Mouse (Mus musculus) G1E-ER4 (cell line): ENCODE data around the gene Lgals1. TPM values are rescaled to one million over a fixed set of nuclear protein-coding genes. Genes with fewer than 3 reads are reported as not detected.

ENCODE experiments used
- GATA1 ChIP-seq: IDR thresholded peaks from one replicate; pipeline ENCODE4 v1.8.0; 2012; ENCODE audit warnings: low read length, inconsistent platforms
- polyA plus RNA-seq: library from polyadenylated mRNA; stranded (reverse); fragments of >175 nt; gene quantifications from 2 replicates; pipeline ENCODE4 v1.2.3, GENCODE M21; 2012

Gene Lgals1
- polyA plus RNA-seq, 1 experiment = 423 TPM

DNA sequence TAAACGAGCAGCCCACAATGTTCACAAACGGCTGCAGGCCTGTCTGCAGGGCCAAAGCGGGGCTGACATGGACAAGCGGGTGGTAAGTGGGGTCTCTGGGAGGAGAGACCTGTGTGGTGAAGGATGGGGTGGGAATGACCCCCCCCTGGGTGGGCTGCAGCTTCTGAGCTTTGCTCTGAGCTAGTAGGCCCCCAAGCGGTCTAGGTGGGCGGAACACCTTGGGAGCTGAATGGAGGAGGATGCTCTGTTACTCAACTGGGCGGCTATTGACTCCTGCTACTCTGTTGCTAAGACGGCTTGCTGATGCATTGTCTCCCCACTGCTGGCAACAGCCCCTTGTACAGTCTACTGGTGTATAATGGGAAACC lies 25.1 kb upstream of the Lgals1 start:
- TF ChIP-seq GATA1 = no peak

DNA sequence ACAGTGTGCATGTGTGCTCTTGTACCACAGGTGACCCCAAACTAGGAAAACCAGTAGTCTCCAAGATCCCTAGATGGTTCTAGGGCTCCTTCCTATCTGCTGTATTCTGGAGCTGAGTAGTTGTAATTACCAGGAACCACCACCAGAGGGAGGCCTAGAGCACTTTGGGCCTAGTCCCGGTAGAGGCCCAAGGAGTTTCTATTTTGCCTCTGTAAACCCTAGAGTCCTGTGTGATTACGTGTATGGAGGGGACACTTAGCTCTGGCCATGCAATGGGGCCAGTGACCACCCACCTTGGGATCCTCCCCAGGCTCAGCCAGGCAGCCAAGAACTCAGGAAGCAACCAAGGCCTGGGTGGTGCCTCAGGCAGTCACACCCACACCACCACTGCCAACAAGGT lies 23.3 kb upstream of the Lgals1 start:
- TF ChIP-seq GATA1 = no peak

GRCm38 (mm10) chr15:78908399-78908798 lies 18.1 kb upstream of the Lgals1 start:
- TF ChIP-seq GATA1 = no peak

DNA sequence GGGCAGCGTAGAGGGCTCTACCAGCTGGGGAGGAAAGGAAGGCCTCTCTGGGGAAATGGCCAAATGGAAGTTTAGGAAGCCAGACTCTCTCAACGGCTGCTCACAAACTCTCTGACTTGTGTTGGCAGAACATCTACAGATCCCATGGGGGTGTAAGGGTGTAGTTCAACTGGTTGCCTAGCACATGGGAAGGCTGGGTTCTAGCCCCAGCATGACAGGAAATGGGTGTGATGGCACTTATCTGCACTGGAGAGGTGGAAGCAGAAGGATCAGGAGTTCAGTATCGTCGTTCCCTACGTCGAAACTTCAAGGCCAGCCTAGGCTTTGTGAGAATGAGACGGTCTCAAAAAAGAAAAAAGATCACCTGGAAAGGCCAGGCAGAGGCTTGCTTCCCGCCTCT lies 17.5 kb upstream of the Lgals1 start:
- no peak for TF ChIP-seq GATA1

DNA sequence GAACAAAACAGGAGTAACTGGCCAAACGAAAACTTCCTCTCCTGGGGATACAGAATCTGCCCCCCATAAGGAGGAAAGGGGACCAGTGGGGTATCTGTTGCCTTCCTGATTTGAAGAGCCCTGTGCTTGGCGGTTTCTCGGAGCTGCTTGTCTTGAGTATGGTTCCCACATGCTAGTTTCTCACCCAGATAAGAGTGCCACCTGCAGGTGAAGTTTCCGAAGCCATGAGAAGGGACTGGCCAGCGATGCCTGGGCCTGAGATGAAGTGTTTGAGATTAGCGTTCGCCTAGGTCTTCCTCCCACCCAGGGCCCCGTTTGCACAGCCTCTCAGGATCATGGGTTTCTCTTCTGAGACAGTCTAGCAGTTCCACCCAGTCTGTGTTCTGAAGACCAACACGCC lies 14.5 kb upstream of the Lgals1 start:
- TF ChIP-seq GATA1 = no peak

DNA sequence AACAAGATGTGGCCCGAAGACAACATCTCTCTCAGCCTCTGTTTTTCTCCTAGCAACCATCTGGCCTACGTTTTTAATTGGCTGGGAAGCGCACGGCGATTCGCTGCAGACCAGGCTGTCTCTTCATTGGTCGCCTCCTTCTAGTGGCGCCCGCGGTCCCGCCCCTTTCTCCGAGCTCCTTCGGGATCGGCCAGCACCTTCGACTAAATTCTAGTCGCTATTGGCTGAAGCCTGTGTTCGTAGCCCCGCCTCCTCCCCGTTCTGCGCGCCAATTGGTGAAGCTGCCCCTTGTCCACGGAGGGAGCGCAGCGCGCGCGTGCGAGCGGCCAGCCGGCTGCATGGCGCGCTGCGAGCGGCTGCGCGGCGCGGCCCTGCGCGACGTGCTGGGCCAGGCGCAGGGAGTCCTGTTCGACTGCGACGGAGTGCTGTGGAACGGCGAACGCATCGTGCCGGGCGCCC lies 12.9 kb upstream of the Lgals1 start, which contains the start of gene Pdxp:
Gene Pdxp, plus strand, starts transcription at position 288 of the 459 bp plus-strand sequence.
- no peak for TF ChIP-seq GATA1

DNA sequence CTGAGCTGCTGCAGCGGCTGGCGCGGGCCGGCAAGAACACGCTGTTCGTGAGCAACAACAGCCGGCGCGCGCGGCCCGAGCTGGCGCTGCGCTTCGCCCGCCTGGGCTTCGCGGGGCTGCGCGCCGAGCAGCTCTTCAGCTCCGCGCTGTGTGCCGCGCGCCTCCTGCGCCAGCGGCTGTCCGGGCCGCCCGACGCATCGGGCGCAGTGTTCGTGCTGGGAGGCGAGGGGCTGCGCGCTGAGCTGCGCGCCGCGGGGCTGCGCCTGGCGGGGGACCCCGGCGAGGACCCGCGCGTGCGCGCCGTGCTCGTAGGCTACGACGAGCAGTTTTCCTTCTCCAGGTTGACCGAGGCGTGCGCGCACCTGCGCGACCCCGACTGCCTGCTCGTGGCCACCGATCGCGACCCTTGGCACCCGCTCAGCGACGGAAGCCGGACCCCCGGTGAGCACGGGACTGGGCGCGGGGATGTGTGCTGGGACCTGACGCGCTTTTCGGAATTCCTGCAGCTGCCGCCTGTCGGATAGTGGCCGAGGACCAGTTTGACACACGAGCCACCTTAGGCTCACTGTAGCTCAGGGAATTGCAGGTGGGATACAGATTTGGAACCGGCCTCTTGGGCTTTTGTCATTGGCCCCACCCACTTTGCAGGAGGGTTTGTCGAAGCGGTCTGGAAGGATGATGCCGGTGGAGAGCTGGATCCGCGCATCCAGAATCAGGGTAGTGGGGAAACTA lies 12.3 kb upstream of the Lgals1 start:
- no peak for TF ChIP-seq GATA1

- TF ChIP-seq GATA1 = no peak
These were observed 11.5 kb upstream of the Lgals1 start for GRCm38 (mm10) chr15:78914823-78915659.

- no peak for TF ChIP-seq GATA1
These were observed 10.9 kb upstream of the Lgals1 start for GRCm38 (mm10) chr15:78915660-78916017.

DNA sequence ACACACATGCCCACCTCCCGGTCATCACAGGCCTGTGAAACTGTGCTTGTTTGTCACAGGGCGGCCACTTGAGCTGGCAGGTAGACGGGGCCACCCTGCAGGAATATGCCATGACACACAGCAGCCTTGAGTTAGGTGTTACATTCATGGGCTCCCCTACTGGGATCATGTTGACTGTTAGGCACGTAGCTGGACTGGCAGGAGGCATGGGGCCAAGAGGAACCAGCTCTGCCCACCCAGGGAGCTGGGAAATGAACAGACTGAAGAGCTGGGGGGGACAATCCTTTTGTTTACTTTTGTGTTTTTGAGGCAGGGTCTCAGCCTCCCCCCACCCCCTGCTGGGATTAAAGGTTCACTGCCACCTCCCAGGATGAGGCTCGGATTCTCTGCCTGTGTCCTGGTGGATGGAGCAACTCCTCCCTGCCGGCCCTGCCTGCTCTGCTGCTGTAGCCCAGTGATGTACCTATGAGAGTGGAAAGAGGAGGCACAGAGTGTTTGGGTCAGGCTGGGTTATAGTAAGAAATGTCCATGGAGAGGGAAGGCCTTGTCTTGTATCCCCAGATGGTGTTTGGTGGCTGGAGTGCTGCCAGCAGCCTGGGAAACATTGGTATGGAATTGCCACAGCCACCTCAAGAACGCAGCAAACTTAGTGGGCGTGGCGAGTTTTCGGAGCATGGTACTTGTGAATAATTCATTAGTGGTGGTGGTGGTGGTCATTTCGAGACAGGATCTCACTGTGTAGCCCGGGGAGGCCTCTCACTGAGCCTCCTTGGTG lies 10.3 kb upstream of the Lgals1 start:
- no peak for TF ChIP-seq GATA1

DNA sequence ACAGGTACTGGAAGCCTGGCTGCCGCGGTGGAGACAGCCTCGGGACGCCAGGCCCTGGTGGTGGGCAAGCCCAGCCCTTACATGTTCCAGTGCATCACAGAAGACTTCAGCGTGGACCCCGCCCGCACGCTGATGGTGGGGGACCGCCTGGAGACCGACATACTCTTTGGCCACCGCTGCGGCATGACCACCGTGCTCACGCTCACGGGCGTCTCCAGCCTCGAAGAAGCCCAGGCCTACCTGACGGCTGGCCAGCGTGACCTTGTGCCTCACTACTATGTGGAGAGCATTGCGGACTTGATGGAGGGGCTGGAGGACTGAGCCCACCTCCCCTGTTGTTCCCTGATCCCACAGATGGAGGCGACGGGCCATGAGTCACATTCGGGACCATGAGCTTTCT lies 8.4 kb upstream of the Lgals1 start:
- TF ChIP-seq GATA1 = no peak

- no peak for TF ChIP-seq GATA1
These were observed 6.6 kb upstream of the Lgals1 start for GRCm38 (mm10) chr15:78919914-78920313.

GRCm38 (mm10) chr15:78922700-78923099 lies 3.8 kb upstream of the Lgals1 start:
- peak; percentile 82 for TF ChIP-seq GATA1

GRCm38 (mm10) chr15:78923585-78923984 lies 2.9 kb upstream of the Lgals1 start:
- TF ChIP-seq GATA1 = peak; percentile 74

DNA sequence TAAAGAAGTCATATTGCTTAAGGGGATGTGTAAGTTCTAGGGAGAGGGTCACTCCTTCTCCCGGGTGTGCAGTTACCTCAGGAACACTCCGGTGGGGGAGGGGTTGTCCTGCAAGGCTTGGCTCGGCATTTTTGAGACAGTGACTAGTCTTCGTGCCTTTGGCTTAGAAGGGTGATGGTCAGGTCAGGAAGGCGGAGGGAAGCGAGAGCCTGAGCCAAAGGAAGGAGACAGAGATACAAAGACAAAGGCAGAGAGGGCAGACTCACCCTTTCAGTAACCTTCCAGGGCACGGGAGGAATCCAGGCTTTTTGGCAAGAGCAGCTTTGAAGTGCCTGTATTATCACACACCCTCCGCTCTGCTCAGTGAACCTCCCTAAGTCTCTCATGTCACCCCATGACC lies 1.4 kb upstream of the Lgals1 start:
- no peak for TF ChIP-seq GATA1
